Mouse (Mus musculus) hindbrain, embryonic 12.5 days (tissue): ENCODE data around the gene Cacna1i. TPM values are rescaled to one million over a fixed set of nuclear protein-coding genes. Genes with fewer than 3 reads are reported as not detected.

Source experiments
- ATAC-seq: fragments of 200-750 bp; cut with Nextera tagmentation; 2 replicates; pipeline ENCODE4 v1.8.0; 2017; ENCODE audit warnings: moderate TSS enrichment; ENCODE audit not compliant: low FRiP score
- H3K27ac ChIP-seq: fragments of 300-500 bp; sonication (generic); 2 replicates; pipeline ENCODE4 v1.5.1; 2016; ENCODE audit warnings: mild to moderate bottlenecking
- H3K27me3 ChIP-seq: fragments of 300-500 bp; sonication (generic); 2 replicates; pipeline ENCODE4 v1.6.1; 2016; ENCODE audit warnings: mild to moderate bottlenecking
- H3K36me3 ChIP-seq: fragments of 300-500 bp; sonication (generic); 2 replicates; pipeline ENCODE4 v1.6.1; 2016; ENCODE audit warnings: mild to moderate bottlenecking
- H3K4me1 ChIP-seq: fragments of 300-500 bp; sonication (generic); 2 replicates; pipeline ENCODE4 v1.6.1; 2016
- H3K4me2 ChIP-seq: fragments of 300-500 bp; sonication (generic); replicated peaks from 2 replicates; pipeline ENCODE4 v1.6.1; 2016; ENCODE audit warnings: mild to moderate bottlenecking
- H3K4me3 ChIP-seq: fragments of 300-500 bp; sonication (generic); 2 replicates; pipeline ENCODE4 v1.5.1; 2016; ENCODE audit warnings: mild to moderate bottlenecking
- H3K9ac ChIP-seq: fragments of 300-500 bp; sonication (generic); 2 replicates; pipeline ENCODE4 v1.6.1; 2016; ENCODE audit warnings: mild to moderate bottlenecking, moderate library complexity
- H3K9me3 ChIP-seq: fragments of 300-500 bp; sonication (generic); replicated peaks from 2 replicates; pipeline ENCODE4 v1.6.1; 2016; ENCODE audit warnings: mild to moderate bottlenecking
- WGBS: fragments of 180-500 bp; shearing (Covaris S2); methylation state at CpG from one replicate; pipeline ENCODE4 v1.1.7; 2016; 5-methylcytosine and 5-hydroxymethylcytosine counted together
- polyA plus RNA-seq: library from polyadenylated mRNA; unstranded; fragments of >200 nt; fragmentation: Nextera tagmentation; extraction: Ambion mirVana; gene quantifications from 2 replicates; pipeline ENCODE4 v1.2.1, GENCODE M21; 2016

Cacna1i gene
- polyA plus RNA-seq, 1 experiment from 2014 or later, result 0.18 TPM

DNA sequence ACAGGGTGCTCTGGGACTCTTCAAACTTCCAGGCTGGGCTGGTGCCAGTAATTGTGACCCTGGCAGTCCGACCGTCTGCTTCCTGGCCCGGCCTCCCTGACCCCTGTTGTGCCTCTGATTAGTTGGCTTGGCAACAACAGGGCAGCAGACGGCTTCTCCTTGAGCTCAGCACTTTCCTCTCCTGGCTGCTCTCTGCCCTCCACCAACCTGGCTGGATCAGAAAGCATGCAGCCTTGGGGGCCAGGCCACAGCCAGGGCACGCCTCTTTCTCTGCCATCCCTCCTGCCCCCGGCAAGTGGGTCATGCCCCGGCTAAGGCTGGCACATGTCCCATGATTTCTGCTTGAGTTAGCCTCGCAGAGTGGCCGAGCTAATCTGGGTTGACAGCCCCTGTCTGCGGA, 56.0 kb downstream of the Cacna1i start:
- no peak overlapping the region for H3K27ac ChIP-seq
- no peak overlapping the region for H3K9ac ChIP-seq
- ATAC-seq, result no peak

DNA sequence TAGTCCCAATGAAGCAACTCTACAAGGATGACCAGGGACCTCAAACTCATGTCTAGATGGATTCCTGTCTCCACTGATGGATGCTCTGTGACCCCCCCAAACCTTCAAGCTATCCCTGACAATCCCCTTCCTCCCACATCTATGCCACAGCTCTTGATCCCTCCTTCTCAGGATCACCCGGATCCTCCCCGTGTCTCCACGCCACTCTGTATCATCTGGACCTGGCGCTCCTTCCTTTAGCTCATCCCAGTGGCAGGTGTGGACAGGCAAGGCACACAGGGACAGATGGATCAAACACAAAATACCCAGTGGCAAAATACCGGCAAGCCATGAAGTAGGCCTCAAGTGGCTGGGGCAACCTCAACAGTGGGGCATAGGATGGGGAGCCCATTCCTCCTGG, 56.7 kb downstream of the Cacna1i start:
- ATAC-seq, result no peak
- no peaks in the 10 kb centered on the region for H3K36me3 ChIP-seq
- no peaks in the 10 kb centered on the region for H3K27me3 ChIP-seq
- H3K27ac ChIP-seq, result no peak overlapping the region
- no peak overlapping the region for H3K9ac ChIP-seq
- H3K4me2 ChIP-seq, result no peak overlapping the region
- 95% methylated on average over 5 of the region's 5 CpGs for WGBS
- H3K9me3 ChIP-seq, result no peaks in the 10 kb centered on the region
- no peaks in the 10 kb centered on the region for H3K4me1 ChIP-seq
- no peak overlapping the region for H3K4me3 ChIP-seq

More for the DNA sequence above, 56.0 kb downstream of the Cacna1i start:
- Histone ChIP-seq H3K4me1 (no peaks in the 10 kb centered on the region), H3K9me3 (no peaks in the 10 kb centered on the region), H3K4me2 (no peak overlapping the region), H3K36me3 (no peaks in the 10 kb centered on the region), H3K4me3 (no peak overlapping the region), H3K27me3 (no peaks in the 10 kb centered on the region)
- WGBS, result 49% methylated on average over 10 of the region's 10 CpGs

DNA sequence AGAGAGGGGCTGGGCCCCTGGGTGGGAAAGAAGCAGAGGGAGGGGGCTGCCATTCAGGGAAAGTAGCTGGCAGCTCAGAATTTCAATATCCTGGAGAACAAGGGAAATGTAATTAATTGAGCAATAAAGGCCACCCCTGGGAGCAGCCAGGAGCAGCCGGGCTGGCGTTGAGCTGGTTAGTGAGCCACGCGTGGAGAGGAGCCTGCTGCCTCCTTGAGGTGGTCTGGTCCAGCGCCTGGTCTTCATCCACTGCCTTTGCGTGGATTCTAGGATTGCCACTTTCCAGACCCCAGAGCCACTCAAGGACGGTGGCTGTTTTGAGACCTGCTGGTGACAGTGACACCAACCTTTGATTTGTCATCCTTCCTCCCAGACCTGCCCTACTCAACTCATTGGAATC, 59.5 kb downstream of the Cacna1i start:
- Histone ChIP-seq H3K9ac (no peak overlapping the region), H3K36me3 (no peaks in the 10 kb centered on the region), H3K4me1 (no peaks in the 10 kb centered on the region), H3K4me3 (no peak overlapping the region), H3K9me3 (no peaks in the 10 kb centered on the region), H3K4me2 (no peak overlapping the region), H3K27ac (no peak overlapping the region), H3K27me3 (no peaks in the 10 kb centered on the region)
- ATAC-seq, result no peak
- WGBS, result 70% methylated on average over 7 of the region's 7 CpGs

DNA sequence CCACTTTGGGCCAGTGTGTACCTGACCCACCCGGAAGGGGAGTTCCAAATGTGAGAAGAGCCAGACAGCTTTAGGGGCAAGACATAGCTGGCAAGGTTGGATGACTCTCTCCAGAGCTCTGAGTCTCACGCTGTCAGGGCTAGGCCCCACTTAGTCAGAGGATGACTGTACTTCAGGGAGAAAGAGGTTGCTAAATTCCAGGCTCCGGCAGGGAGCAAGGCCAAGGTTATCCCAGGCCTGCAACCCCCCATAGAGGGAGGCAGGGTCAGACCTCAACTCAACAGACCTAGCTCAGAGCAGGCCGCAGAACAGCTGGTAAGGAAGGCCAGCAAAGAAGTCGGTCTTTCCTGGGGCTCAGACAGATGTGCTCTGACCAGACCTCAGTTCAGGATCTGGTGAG, 63.4 kb downstream of the Cacna1i start:
- Histone ChIP-seq H3K4me3 (no peak overlapping the region), H3K9me3 (no peaks in the 10 kb centered on the region), H3K4me1 (no peaks in the 10 kb centered on the region), H3K27me3 (no peaks in the 10 kb centered on the region), H3K4me2 (no peak overlapping the region), H3K9ac (no peak overlapping the region), H3K36me3 (no peaks in the 10 kb centered on the region), H3K27ac (no peak overlapping the region)
- WGBS, result 87% methylated on average over 5 of the region's 5 CpGs
- ATAC-seq, result no peak

DNA sequence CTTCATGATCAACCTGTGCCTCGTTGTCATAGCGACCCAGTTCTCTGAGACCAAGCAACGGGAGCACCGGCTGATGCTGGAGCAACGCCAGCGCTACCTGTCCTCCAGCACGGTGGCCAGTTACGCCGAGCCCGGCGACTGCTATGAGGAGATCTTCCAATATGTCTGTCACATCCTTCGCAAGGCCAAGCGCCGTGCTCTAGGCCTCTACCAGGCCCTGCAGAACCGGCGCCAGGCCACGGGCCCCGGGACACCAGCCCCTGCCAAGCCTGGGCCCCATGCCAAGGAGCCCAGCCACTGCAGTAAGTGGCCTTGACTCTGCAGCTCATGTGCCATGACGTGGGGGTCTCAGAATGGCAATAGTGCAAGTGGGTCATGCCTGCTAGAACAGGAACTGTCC, 71.8 kb downstream of the Cacna1i start:
- H3K4me2 ChIP-seq, result no peak overlapping the region
- no peaks in the 10 kb centered on the region for H3K27me3 ChIP-seq
- H3K9me3 ChIP-seq, result no peaks in the 10 kb centered on the region
- 90% methylated on average over 19 of the region's 19 CpGs for WGBS
- H3K36me3 ChIP-seq, result no peaks in the 10 kb centered on the region
- H3K9ac ChIP-seq, result no peak overlapping the region
- no peak for ATAC-seq
- H3K27ac ChIP-seq, result no peak overlapping the region
- H3K4me3 ChIP-seq, result no peak overlapping the region
- H3K4me1 ChIP-seq, result peaks cover 8% of the 10 kb centered on the region

DNA sequence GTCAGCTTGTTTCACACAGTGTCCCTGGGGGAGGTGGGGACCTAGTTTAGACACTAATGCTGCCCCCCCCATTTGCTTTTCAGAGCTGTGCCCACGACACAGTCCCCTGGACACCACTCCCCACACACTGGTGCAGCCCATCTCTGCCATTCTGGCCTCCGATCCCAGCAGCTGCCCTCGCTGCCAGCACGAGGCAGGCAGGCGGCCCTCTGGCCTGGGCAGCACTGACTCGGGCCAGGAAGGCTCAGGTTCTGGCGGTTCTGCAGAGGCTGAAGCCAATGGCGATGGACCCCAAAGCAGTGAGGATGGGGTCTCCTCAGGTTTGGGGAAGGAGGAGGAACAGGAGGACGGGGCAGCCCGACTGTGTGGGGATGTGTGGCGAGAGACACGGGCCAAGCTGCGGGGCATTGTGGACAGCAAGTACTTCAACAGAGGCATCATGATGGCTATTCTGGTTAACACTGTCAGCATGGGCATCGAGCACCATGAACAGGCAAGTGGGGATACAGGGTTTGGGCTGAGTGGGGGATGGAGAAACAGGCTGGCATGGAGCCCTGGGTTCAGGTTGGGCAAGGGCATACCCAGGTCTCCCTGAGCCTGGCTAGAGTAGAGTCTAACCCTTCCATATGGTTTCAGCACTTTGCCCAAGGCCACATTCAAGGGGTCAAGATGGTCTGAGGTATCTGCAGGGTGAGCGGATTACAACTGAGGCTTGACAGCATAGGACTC, 74.9 kb downstream of the Cacna1i start:
- H3K36me3 ChIP-seq, result no peaks in the 10 kb centered on the region
- no peaks in the 10 kb centered on the region for H3K27me3 ChIP-seq
- no peaks in the 10 kb centered on the region for H3K9me3 ChIP-seq
- no peak overlapping the region for H3K27ac ChIP-seq
- peaks cover 18% of the 10 kb centered on the region for H3K4me1 ChIP-seq
- no peak overlapping the region for H3K9ac ChIP-seq
- WGBS, result 91% methylated on average over 15 of the region's 15 CpGs
- H3K4me3 ChIP-seq, result no peak overlapping the region
- ATAC-seq, result no peak
- no peak overlapping the region for H3K4me2 ChIP-seq

DNA sequence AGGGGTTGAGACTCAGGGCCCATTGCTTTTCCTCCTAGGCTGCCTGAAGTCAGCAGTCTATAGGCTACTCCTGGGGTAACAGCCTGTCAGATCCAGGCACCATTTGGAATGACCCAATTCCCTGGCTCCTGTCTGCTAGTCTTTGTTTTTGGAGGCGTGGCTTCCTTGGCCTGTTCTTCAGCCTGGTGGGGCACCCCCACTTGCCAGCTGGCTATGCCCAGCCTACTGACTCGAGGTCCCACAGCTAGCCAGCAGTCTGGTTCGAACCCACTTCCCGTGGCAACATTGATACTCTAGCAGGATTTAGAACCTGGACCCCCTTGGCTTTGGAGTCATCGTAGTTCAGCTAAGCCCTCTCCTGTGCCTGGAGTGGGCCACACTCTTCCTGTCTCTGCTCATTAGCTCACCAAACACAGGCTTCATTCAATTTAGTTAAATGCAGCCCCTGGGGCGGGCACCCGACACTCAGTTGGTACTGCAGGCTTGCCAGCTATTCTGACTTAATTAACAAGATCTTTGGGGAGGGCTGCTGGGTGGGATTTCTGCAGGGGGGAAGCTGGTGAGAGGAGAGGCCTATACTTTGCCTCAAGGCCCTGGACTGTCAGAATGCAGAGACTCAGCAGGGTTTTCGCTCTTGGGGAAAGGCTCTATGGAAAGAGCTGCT, 75.6 kb downstream of the Cacna1i start:
- ATAC-seq, result no peak
- Histone ChIP-seq H3K27ac (no peak overlapping the region; the same call in 1 of the 2 replicates), H3K4me1 (peaks cover 22% of the 10 kb centered on the region), H3K27me3 (no peaks in the 10 kb centered on the region), H3K36me3 (no peaks in the 10 kb centered on the region), H3K9me3 (no peaks in the 10 kb centered on the region), H3K9ac (no peak overlapping the region), H3K4me3 (no peak overlapping the region), H3K4me2 (no peak overlapping the region)
- 69% methylated on average over 8 of the region's 8 CpGs for WGBS

DNA sequence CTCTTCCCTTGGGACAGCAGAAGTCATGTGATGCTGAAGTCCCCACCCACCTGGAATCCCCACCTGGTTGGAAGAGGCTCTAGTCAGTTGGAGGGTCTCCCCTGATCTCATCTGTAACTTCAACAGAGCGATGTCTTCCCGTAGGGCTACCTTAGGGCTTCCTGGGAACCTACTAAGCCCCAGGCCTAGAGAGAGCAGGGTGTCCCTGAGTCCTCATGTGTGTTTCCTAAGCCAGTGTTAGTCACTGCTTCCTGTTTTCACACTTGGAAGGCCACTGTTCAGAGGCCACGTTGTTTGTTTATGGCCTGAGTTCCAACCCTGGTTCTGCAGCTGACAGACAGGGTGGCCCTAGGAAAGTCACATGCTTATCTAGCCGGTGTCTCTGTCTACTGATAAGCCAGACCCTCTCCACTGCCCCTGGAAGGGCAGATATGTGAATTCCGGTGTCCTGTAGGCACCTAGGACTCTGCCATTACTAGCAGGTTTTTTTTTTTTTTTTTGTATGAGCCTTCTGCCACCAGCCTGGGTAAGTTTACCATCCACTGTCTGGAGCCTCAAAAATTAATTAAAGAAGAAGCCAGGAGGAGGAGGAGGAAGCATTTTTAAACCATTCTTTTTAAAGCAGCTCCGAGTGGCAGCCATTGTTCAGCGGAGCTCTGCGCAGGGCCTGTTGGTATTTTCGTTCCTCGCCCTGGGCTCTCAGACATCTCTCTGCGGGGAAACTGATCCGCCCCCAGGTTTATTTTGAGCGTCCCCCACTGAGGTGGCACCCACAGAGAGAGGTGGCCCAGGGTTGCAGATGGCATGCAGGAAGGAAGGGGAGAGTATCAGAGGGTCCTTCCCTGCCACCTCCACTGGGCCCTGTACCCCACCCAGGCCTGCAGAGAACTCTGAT, 77.0 kb downstream of the Cacna1i start:
- Histone ChIP-seq H3K9ac (0 out of 2 replicates have a peak overlapping the region, but pooled peaks have one; percentile 6), H3K27me3 (no peaks in the 10 kb centered on the region), H3K27ac (no peak overlapping the region), H3K36me3 (no peaks in the 10 kb centered on the region), H3K9me3 (no peaks in the 10 kb centered on the region), H3K4me1 (peaks cover 22% of the 10 kb centered on the region), H3K4me2 (no peak overlapping the region), H3K4me3 (no peak overlapping the region)
- no peak for ATAC-seq
- WGBS, result 65% methylated on average over 13 of the region's 13 CpGs

DNA sequence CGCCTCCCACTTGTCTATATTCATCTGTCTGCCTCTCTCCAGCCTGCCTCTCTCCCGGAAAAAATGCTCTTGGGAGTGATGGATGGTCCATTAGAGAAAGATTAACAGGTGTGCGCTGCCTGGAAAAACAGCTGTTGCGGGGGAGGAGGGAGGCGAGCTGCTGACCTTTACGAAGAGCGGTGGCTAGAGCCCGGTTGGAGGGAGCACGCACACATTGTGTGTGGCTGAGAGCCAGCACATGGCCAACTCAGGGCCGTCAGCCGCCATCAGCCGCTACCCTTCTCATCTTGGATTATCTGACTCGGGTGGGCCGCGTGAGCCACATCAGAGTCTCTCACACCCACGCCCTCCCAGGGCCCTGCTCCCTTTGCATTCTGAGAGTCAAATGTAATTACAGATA, 79.9 kb downstream of the Cacna1i start:
- no peak overlapping the region for H3K4me2 ChIP-seq
- no peak overlapping the region for H3K27ac ChIP-seq
- WGBS, result 31% methylated on average over 16 of the region's 16 CpGs
- peak; percentile 45 for ATAC-seq
- H3K4me3 ChIP-seq, result no peak overlapping the region
- no peaks in the 10 kb centered on the region for H3K27me3 ChIP-seq
- no peaks in the 10 kb centered on the region for H3K9me3 ChIP-seq
- H3K36me3 ChIP-seq, result no peaks in the 10 kb centered on the region
- no peak overlapping the region for H3K9ac ChIP-seq
- H3K4me1 ChIP-seq, result peaks cover 22% of the 10 kb centered on the region

DNA sequence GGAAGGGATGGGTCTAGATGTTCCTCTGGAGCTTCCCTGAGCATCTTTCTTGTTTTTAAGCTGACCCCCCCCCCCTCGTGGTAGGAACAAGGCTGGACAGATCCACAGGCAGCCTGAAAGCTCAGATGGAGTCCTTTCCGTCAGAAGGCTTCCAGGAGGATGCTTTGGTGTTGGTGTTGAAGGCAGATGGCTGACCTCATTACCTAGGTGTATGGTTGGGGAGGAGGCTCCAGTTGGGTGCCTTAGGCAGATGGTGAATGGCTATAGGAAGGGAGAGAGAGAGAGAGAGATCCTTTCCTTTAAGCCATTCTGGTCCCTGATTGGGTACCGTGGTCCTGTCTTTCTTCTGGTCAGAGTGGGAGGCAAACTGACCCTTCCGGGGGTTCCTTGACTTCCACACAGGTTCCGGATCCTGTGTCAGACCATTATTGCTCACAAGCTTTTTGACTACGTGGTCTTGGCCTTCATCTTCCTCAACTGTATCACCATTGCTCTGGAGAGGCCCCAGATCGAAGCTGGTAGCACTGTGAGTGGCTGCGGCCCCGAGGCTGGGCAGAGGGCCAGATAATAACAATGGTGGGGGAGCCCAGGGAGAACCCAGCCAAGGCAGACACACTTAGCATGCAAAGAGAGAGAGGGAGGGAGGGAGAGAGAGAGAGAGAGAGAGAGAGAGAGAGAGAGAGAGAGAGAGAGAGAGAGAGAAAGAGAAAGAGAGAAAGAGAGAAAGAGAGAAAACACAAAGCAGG, 86.4 kb downstream of the Cacna1i start:
- Histone ChIP-seq H3K27ac (no peak overlapping the region), H3K9ac (no peak overlapping the region), H3K27me3 (no peaks in the 10 kb centered on the region), H3K4me3 (no peak overlapping the region), H3K9me3 (no peaks in the 10 kb centered on the region), H3K4me2 (no peak overlapping the region), H3K4me1 (no peaks in the 10 kb centered on the region), H3K36me3 (no peaks in the 10 kb centered on the region)
- ATAC-seq, result no peak
- 75% methylated on average over 9 of the region's 9 CpGs for WGBS

DNA sequence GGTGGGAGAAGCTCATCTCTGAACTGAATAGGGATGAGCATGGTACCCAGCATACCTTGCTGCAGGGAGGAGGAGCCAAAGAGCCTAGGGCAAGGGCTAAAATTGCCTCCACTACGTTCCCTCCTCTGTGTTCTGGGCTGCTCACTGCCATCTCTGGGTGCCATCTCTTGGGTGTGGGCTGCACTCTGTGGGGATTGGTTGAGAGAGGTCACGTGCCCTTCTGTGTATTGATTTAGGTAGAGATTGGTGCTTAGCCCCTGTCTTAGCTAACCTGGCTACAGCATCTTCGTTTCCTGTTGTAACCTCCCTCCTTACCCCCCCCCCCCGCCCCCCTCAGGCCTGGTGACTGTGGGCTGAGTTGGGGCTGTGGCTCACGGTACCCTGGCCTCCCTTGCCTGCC, 87.8 kb downstream of the Cacna1i start:
- H3K9me3 ChIP-seq, result no peaks in the 10 kb centered on the region
- H3K9ac ChIP-seq, result no peak overlapping the region
- ATAC-seq, result no peak
- H3K4me2 ChIP-seq, result no peak overlapping the region
- H3K36me3 ChIP-seq, result no peaks in the 10 kb centered on the region
- WGBS, result 71% methylated on average over 5 of the region's 5 CpGs
- H3K27me3 ChIP-seq, result no peaks in the 10 kb centered on the region
- no peak overlapping the region for H3K27ac ChIP-seq
- H3K4me3 ChIP-seq, result no peak overlapping the region
- no peaks in the 10 kb centered on the region for H3K4me1 ChIP-seq

DNA sequence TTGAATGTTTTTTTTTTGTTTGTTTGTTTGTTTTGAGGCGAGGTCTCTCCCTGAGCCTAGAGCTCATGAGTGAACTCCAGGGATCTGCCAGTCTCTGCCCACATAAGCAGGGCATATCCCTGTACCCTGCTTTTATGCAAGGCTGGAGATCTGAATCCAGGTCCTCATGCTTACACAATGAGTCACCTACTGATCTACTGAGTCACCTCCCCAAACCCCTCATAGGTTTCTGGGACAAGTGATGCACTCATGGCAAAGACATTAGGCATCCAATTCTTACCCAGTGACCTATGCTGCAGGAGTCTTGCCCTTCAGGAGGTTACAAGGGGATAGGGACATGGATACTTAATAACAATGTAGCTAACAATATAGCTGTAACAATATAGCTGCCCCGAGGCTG, 100.1 kb downstream of the Cacna1i start:
- H3K4me1 ChIP-seq, result no peaks in the 10 kb centered on the region; the same call in 1 of the 2 replicates
- no peaks in the 10 kb centered on the region for H3K9me3 ChIP-seq
- no peak overlapping the region for H3K27ac ChIP-seq
- H3K27me3 ChIP-seq, result no peaks in the 10 kb centered on the region; the same call in 1 of the 2 replicates
- no peak overlapping the region for H3K4me2 ChIP-seq
- no peak for ATAC-seq
- no peak overlapping the region for H3K4me3 ChIP-seq
- no peak overlapping the region for H3K9ac ChIP-seq
- WGBS, result 86% methylated on average over 2 of the region's 2 CpGs
- no peaks in the 10 kb centered on the region for H3K36me3 ChIP-seq
